Mouse (Mus musculus) MEL (cell line): ENCODE results near the gene Pid1. TPM values are rescaled to one million over a fixed set of nuclear protein-coding genes. Genes with fewer than 3 reads are reported as not detected.

ENCODE experiments used
- DNase-seq: peaks from one replicate; pipeline ENCODE4 v3.0.0; 2011; ENCODE audit warnings: low read depth, low spot score
- H3K27ac ChIP-seq: 2 replicates; pipeline ENCODE4 v1.5.1; 2012; ENCODE audit warnings: low read depth, mild to moderate bottlenecking, control low read depth, low read length, moderate library complexity; ENCODE audit not compliant: control insufficient read depth
- H3K27me3 ChIP-seq, 2 experiments: fragments of 150-350 bp in 1 of 2; sonication (generic) in 1 of 2; 2 replicates each; pipeline ENCODE4 v1.6.1; 2012; ENCODE audit warnings: low read length in 2 of 2, mild to moderate bottlenecking in 2 of 2, improper control_type of control experiment in 1 of 2, moderate library complexity in 1 of 2; ENCODE audit not compliant: insufficient read depth in 2 of 2, control insufficient read depth in 1 of 2
- H3K36me3 ChIP-seq, 2 experiments: 2 replicates each; pipeline ENCODE4 v1.6.1; 2012 to 2014; ENCODE audit warnings: low read length in 2 of 2, improper control_type of control experiment in 1 of 2, inconsistent platforms in 1 of 2, mild to moderate bottlenecking in 1 of 2; ENCODE audit not compliant: insufficient read depth in 2 of 2, control insufficient read depth in 1 of 2
- H3K4me1 ChIP-seq, 2 experiments: fragments of 150-350 bp in 1 of 2; sonication (generic) in 1 of 2; 2 replicates each; pipeline ENCODE4 v1.6.1; 2012; ENCODE audit warnings: low read length in 2 of 2, improper control_type of control experiment in 1 of 2, mild to moderate bottlenecking in 1 of 2; ENCODE audit not compliant: insufficient read depth in 2 of 2, control insufficient read depth in 1 of 2
- H3K4me3 ChIP-seq, 2 experiments: fragments of 150-350 bp in 1 of 2; sonication (generic) in 1 of 2; 2 replicates each; pipeline ENCODE4 v1.5.1; 2012; ENCODE audit warnings: low read depth in 2 of 2, low read length in 2 of 2, mild to moderate bottlenecking in 2 of 2, moderate library complexity in 2 of 2, control low read depth in 1 of 2, improper control_type of control experiment in 1 of 2; ENCODE audit not compliant: control insufficient read depth in 1 of 2, insufficient read depth in 1 of 2
- H3K79me2 ChIP-seq: 2 replicates; pipeline ENCODE4 v1.6.1; 2012; ENCODE audit warnings: mild to moderate bottlenecking, low read length, moderate library complexity; ENCODE audit not compliant: control insufficient read depth, poor library complexity, insufficient read depth
- H3K9ac ChIP-seq: 2 replicates; pipeline ENCODE4 v1.6.1; 2012; ENCODE audit warnings: low read depth, mild to moderate bottlenecking, control low read depth, low read length, moderate library complexity; ENCODE audit not compliant: control insufficient read depth, poor library complexity, severe bottlenecking
- H3K9me3 ChIP-seq: fragments of 150-350 bp; sonication (generic); replicated peaks from 2 replicates; pipeline ENCODE4 v1.6.1; 2012; ENCODE audit warnings: mild to moderate bottlenecking, low read length, improper control_type of control experiment, moderate library complexity; ENCODE audit not compliant: insufficient read depth
- CHD2 ChIP-seq: IDR thresholded peaks from 2 replicates; pipeline ENCODE4 v1.6.1; 2011; ENCODE audit warnings: low read length, improper control_type of control experiment
- CTCF ChIP-seq, 3 experiments: IDR thresholded peaks in 2 of 3; conservative IDR thresholded peaks in 1 of 3; 2 replicates each; pipeline ENCODE4 v1.5.1; 2011 to 2012; ENCODE audit warnings: low read length in 3 of 3, low read depth in 2 of 3, mild to moderate bottlenecking in 2 of 3, improper control_type of control experiment in 1 of 3, inconsistent platforms in 1 of 3, mixed read lengths in 1 of 3, moderate library complexity in 1 of 3; ENCODE audit not compliant: control insufficient read depth in 1 of 3, insufficient read depth in 1 of 3, poor library complexity in 1 of 3, severe bottlenecking in 1 of 3
- E2F4 ChIP-seq: IDR thresholded peaks from 2 replicates; pipeline ENCODE4 v1.6.1; 2011; ENCODE audit warnings: low read depth, low read length, improper control_type of control experiment, borderline replicate concordance
- JUND ChIP-seq: IDR thresholded peaks from 2 replicates; pipeline ENCODE4 v1.6.1; 2011; ENCODE audit warnings: low read depth, mild to moderate bottlenecking, improper control_type of control experiment, low read length
- KAT2A ChIP-seq: conservative IDR thresholded peaks from 2 replicates; pipeline ENCODE4 v1.6.1; 2012; ENCODE audit warnings: low read depth, low read length, improper control_type of control experiment, inconsistent platforms
- MAFK ChIP-seq: IDR thresholded peaks from 2 replicates; pipeline ENCODE4 v1.6.1; 2011; ENCODE audit warnings: low read depth, mild to moderate bottlenecking, low read length, improper control_type of control experiment, borderline replicate concordance
- MAX ChIP-seq: IDR thresholded peaks from 2 replicates; pipeline ENCODE4 v1.6.1; 2011; ENCODE audit warnings: low read length, improper control_type of control experiment
- MAZ ChIP-seq: IDR thresholded peaks from 2 replicates; pipeline ENCODE4 v1.6.1; 2012; ENCODE audit warnings: low read depth, mild to moderate bottlenecking, inconsistent platforms, low read length, improper control_type of control experiment
- MXI1 ChIP-seq: IDR thresholded peaks from 2 replicates; pipeline ENCODE4 v1.6.1; 2011; ENCODE audit warnings: mild to moderate bottlenecking, low read depth, low read length, improper control_type of control experiment
- MYB ChIP-seq: IDR thresholded peaks from 2 replicates; pipeline ENCODE4 v1.6.1; 2011; ENCODE audit warnings: mild to moderate bottlenecking, low read depth, low read length, improper control_type of control experiment
- MYC ChIP-seq: IDR thresholded peaks from 2 replicates; pipeline ENCODE4 v1.6.1; 2011; ENCODE audit warnings: low read depth, mild to moderate bottlenecking, low read length, improper control_type of control experiment, moderate library complexity
- TAL1 ChIP-seq: IDR thresholded peaks from 2 replicates; pipeline ENCODE4 v1.6.1; 2012; ENCODE audit warnings: mild to moderate bottlenecking, inconsistent platforms, low read length, moderate library complexity, mixed read lengths
- TCF12 ChIP-seq: IDR thresholded peaks from 2 replicates; pipeline ENCODE4 v1.6.1; 2014; ENCODE audit warnings: low read depth, mild to moderate bottlenecking, inconsistent platforms, low read length, improper control_type of control experiment, moderate library complexity
- UBTF ChIP-seq: IDR thresholded peaks from 2 replicates; pipeline ENCODE4 v1.6.1; 2012; ENCODE audit warnings: low read depth, mild to moderate bottlenecking, inconsistent platforms, low read length, improper control_type of control experiment, moderate library complexity, borderline replicate concordance; ENCODE audit not compliant: insufficient read depth
- ZKSCAN1 ChIP-seq: IDR thresholded peaks from 2 replicates; pipeline ENCODE4 v1.6.1; 2012; ENCODE audit warnings: low read depth, mild to moderate bottlenecking, inconsistent platforms, low read length, improper control_type of control experiment, moderate library complexity
- polyA plus RNA-seq, 2 experiments: library from polyadenylated mRNA; stranded (reverse) in 1 of 2; unstranded in 1 of 2; fragments of >175 nt in 1 of 2; fragments of >200 nt in 1 of 2; gene quantifications; 2 replicates each; pipeline versions ENCODE4 v1.2.1 to v1.2.4; 2012; ENCODE audit warnings: low replicate concordance in 2 of 2, low read depth in 1 of 2; ENCODE audit not compliant: insufficient read length in 2 of 2, insufficient read depth in 1 of 2, missing spikeins in 1 of 2
- total RNA-seq: library from RNA; depleted of rRNA; stranded (reverse); fragments of 300-350 nt; gene quantifications from 2 replicates; pipeline ENCODE4 v1.2.3, GENCODE M21; 2012

The Pid1 gene
- total and polyA plus RNA-seq, 3 experiments: not detected

- Histone ChIP-seq H3K79me2 (no peaks in the 10 kb centered on the region), H3K27ac (no peak overlapping the region), H3K36me3 (no peaks in the 10 kb centered on the region), H3K9ac (no peak overlapping the region), H3K9me3 (no peaks in the 10 kb centered on the region), H3K4me1 (no peaks in the 10 kb centered on the region), H3K27me3 (no peaks in the 10 kb centered on the region), H3K4me3 (no peak overlapping the region)
- TF ChIP-seq CTCF (IDR thresholded peaks at IDR 0.05 in 2 of 3, conservative IDR thresholded peaks at IDR 0.05 in 1 of 3; ENCODE audit: control insufficient read depth in 1 of 3, insufficient read depth in 1 of 3, low read depth in 2 of 3, low read length in 3 of 3, poor library complexity in 1 of 3, severe bottlenecking in 1 of 3) (no peak), MAX (no peak), KAT2A (no peak)
- no peak for DNase-seq
Measured at GRCm38 (mm10) chr1:84382064-84382463, 18.1 kb upstream of the Pid1 start.

DNA sequence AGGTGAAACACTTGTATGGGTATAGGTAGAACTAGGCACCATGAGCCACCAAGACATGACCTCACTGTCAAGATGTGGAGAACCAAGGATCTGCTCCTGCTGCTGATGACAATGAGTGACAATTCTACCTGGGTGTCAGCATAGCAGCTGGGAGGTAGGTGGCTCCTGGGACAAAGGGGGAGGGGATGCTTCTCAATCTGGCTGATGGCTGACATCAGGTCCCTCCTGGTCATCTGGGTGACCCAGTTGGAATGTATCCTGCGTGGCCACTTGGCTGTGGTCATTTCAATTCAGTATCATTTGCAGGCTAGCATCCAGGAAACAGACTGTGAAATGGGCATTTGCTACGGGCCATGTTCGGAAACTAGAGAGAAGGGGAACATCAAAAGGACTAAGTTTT lies 16.9 kb upstream of the Pid1 start:
- H3K36me3 ChIP-seq: no peaks in the 10 kb centered on the region
- H3K4me3 ChIP-seq: no peak overlapping the region
- no peak for DNase-seq
- TF ChIP-seq CTCF (IDR thresholded peaks at IDR 0.05 in 2 of 3, conservative IDR thresholded peaks at IDR 0.05 in 1 of 3; ENCODE audit: control insufficient read depth in 1 of 3, insufficient read depth in 1 of 3, low read depth in 2 of 3, low read length in 3 of 3, poor library complexity in 1 of 3, severe bottlenecking in 1 of 3) (no peak), UBTF (no peak)
- H3K27me3 ChIP-seq: no peaks in the 10 kb centered on the region
- no peak overlapping the region for H3K9ac ChIP-seq
- no peak overlapping the region for H3K27ac ChIP-seq
- no peaks in the 10 kb centered on the region for H3K4me1 ChIP-seq
- H3K79me2 ChIP-seq: no peaks in the 10 kb centered on the region
- H3K9me3 ChIP-seq: no peaks in the 10 kb centered on the region

DNA sequence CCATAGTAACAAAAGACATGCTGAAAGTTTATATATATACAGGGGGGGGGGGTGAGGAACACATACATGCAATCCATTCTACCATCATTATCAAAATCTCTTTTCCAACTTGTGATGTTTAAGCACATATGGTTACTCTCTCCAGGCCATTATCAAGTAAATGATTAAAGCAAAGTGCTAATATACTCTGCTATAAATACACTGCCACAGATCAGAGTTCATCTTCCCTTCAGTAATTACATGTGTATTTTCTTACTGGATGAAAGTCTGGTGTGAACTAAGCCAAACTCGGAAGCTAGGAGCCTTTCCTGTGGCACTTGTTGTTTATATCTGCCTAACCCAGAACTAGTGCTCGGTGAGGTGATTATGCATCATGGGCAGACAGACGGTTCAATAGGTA lies 3.8 kb upstream of the Pid1 start:
- no peaks in the 10 kb centered on the region for H3K79me2 ChIP-seq
- H3K9me3 ChIP-seq: no peaks in the 10 kb centered on the region
- TF ChIP-seq CHD2 (no peak), MAFK (no peak), TAL1 (no peak), MYC (no peak), JUND (no peak), MYB (no peak), MXI1 (no peak), TCF12 (no peak), MAX (no peak), E2F4 (no peak), MAZ (no peak), ZKSCAN1 (no peak)
- no peaks in the 10 kb centered on the region for H3K4me1 ChIP-seq
- no peaks in the 10 kb centered on the region for H3K27me3 ChIP-seq
- no peak overlapping the region for H3K4me3 ChIP-seq
- no peak overlapping the region for H3K9ac ChIP-seq
- H3K36me3 ChIP-seq: no peaks in the 10 kb centered on the region
- H3K27ac ChIP-seq: no peak overlapping the region
- DNase-seq: no peak
